Comparison of ENCODE assay signal across 21 mouse cellular contexts in the genomic region with DNA sequence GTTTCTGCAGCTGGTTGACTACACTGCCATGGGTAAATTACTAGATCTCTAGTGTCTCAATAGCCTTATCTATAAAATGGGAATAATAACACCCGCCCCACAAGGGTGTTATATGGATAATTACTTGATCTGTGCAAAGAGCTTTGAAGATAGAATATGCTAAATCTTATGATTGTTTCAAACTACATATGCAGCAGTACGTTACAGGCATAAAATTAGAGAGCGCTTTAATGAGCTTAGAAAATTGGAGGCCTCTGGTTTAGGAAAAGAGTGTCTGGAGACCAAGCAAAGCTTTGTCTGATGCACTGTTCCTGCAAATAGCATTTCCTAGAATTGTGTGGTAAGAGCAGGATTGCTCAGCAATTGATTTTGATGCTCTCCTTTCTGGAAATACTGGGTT.
"Had no signal": no experiment of that assay in that cellular context is flagged by ENCODE, and none has a peak within 500 bp of the region (broad histone marks: within the 10 kb centered on the region; RNA-seq: fewer than 3 reads in every experiment).

No protein-coding gene starts in this region.

- H3K9me3 ChIP-seq: limb, embryonic 12.5 days; limb, embryonic 15.5 days; neural tube, embryonic 12.5 days had no signal

- H3K4me1 ChIP-seq: limb, embryonic 12.5 days; limb, embryonic 15.5 days; neural tube, embryonic 12.5 days had no signal

- ATAC-seq: liver, postnatal 0 days; lung, postnatal 0 days had no signal

- H3K4me2 ChIP-seq: limb, embryonic 12.5 days; limb, embryonic 15.5 days; liver, embryonic 11.5 days; lung, embryonic 14.5 days; neural tube, embryonic 12.5 days had no signal

- H3K27ac ChIP-seq: limb, embryonic 12.5 days; limb, embryonic 15.5 days; liver, embryonic 14.5 days; macrophage; neural tube, embryonic 12.5 days; stomach, postnatal 0 days had no signal

- H3K27me3 ChIP-seq: limb, embryonic 12.5 days; limb, embryonic 15.5 days; neural tube, embryonic 12.5 days had no signal

- H3K9ac ChIP-seq: limb, embryonic 12.5 days; limb, embryonic 15.5 days; liver, embryonic 14.5 days; liver, postnatal 0 days; lung, embryonic 14.5 days; neural tube, embryonic 12.5 days had no signal

- H3K4me3 ChIP-seq: limb, embryonic 12.5 days; limb, embryonic 15.5 days; neural tube, embryonic 12.5 days had no signal

- DNase-seq: kidney, adult 18-20 months; kidney, adult 9 months; kidney, postnatal 14 days; kidney, postnatal 4 days; left cerebral cortex, postnatal 4 days; liver, postnatal 0 days; lung, embryonic 14.5 days; right cerebral cortex, adult 18-20 months; right cerebral cortex, postnatal 14 days; right cerebral cortex, postnatal 4 days; thymus, adult 2 months; thymus, postnatal 14 days; thymus, postnatal 4 days had no signal

- H3K36me3 ChIP-seq: limb, embryonic 12.5 days; limb, embryonic 15.5 days; neural tube, embryonic 12.5 days had no signal
